In the genomic region with DNA sequence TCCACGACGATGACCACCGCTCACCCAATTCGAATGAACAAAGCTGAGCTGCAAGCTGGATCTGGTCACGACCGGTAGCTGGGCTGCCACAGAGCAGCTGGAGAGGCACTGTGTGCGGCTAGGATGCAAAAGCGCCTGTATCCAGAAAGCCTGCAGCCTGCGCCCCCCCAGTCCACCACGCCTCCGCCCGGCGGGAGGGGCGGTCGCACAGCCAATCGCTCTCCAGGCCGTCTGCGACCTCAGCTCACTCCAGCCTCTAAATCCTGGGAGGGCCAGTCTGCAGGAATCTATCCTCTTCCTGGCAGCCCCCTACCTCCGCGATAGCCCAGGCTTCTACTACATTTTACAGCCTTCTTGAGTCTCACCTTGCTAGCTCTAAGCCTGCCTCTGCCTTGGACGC, we compare ENCODE assay signal across 8 mouse cellular contexts. TPM values are rescaled to one million over a fixed set of nuclear protein-coding genes. Genes with fewer than 3 reads are reported as not detected.
DNase-seq lines count a peak whose midpoint lies in the region; ATAC-seq and TF ChIP-seq lines count a peak whose summit lies in the region.

A gene (minus strand): TSS at position 116 of the 400 bp plus-strand sequence.

- DNase-seq in urinary bladder, postnatal 14 days (ENCODE audit: low spot score), result peak; percentile 54
- no peak for DNase-seq in urinary bladder, adult 18-20 months (ENCODE audit: low spot score in 2 of 2)
- peak; percentile 62 for DNase-seq in hindbrain, embryonic 11.5 days (ENCODE audit: low spot score)
- DNase-seq in left cerebral cortex, postnatal 25 days (ENCODE audit: low spot score in 2 of 2), result peak; percentile 27 to 65
- DNase-seq in midbrain, embryonic 14.5 days, result peak; percentile 59
- DNase-seq in spleen, postnatal 36 days (ENCODE audit: low spot score in 2 of 2), result no peak
- no peak for DNase-seq in cerebellum, adult 18-20 months

- WGBS in hindbrain, embryonic 11.5 days, result 4% methylated on average over 20 of the region's 21 CpGs
- 3% methylated on average over 21 of the region's 21 CpGs for WGBS in midbrain, embryonic 14.5 days

- peak within 1 kb of the TSS; percentile 53 for H3K9ac ChIP-seq in hindbrain, embryonic 11.5 days (ENCODE audit: low read depth, low read length)
- H3K9ac ChIP-seq in midbrain, embryonic 14.5 days (replicated peaks; ENCODE audit: low read length), result peak within 1 kb of the TSS; percentile 38

- peak within 1 kb of the TSS; percentile 66 for H3K4me3 ChIP-seq in embryonic fibroblast, embryonic 13.5 days (ENCODE audit: insufficient read depth, low read length)
- H3K4me3 ChIP-seq in hindbrain, embryonic 11.5 days (ENCODE audit: low read depth, low read length), result peak within 1 kb of the TSS; percentile 40
- H3K4me3 ChIP-seq in midbrain, embryonic 14.5 days (replicated peaks; ENCODE audit: low read depth, low read length), result peak within 1 kb of the TSS; percentile 38

- no peaks in the 10 kb centered on the region for H3K9me3 ChIP-seq in hindbrain, embryonic 11.5 days (ENCODE audit: control insufficient read depth, low read length)
- H3K9me3 ChIP-seq in midbrain, embryonic 14.5 days (ENCODE audit: control insufficient read depth, low read length), result no peaks in the 10 kb centered on the region

- H3K4me2 ChIP-seq in hindbrain, embryonic 11.5 days (replicated peaks; ENCODE audit: low read depth, low read length), result peak within 1 kb of the TSS; percentile 72
- peak within 1 kb of the TSS; percentile 58 for H3K4me2 ChIP-seq in midbrain, embryonic 14.5 days (ENCODE audit: low read length)

- H3K27me3 ChIP-seq in hindbrain, embryonic 11.5 days (ENCODE audit: control insufficient read depth, insufficient read depth, low read length), result peaks cover 6% of the 10 kb centered on the region
- H3K27me3 ChIP-seq in midbrain, embryonic 14.5 days (ENCODE audit: control insufficient read depth, insufficient read depth, low read length), result no peaks in the 10 kb centered on the region; the same call in 1 of the 2 replicates

- H3K36me3 ChIP-seq in hindbrain, embryonic 11.5 days (ENCODE audit: control insufficient read depth, insufficient read depth, low read length), result no peaks in the 10 kb centered on the region
- no peaks in the 10 kb centered on the region for H3K36me3 ChIP-seq in midbrain, embryonic 14.5 days (ENCODE audit: control insufficient read depth, insufficient read depth, low read length)

- H3K4me1 ChIP-seq in embryonic fibroblast, embryonic 13.5 days (ENCODE audit: control insufficient read depth, insufficient read depth, low read length), result peaks cover 12% of the 10 kb centered on the region
- H3K4me1 ChIP-seq in hindbrain, embryonic 11.5 days (replicated peaks; ENCODE audit: control insufficient read depth, insufficient read depth, low read length), result no peaks in the 10 kb centered on the region; the same call in none of the 2 replicates
- peaks cover 5% of the 10 kb centered on the region; the same call in 1 of the 2 replicates for H3K4me1 ChIP-seq in midbrain, embryonic 14.5 days (ENCODE audit: control insufficient read depth, insufficient read depth, low read length)

- H3K27ac ChIP-seq in embryonic fibroblast, embryonic 13.5 days (ENCODE audit: insufficient read depth, low read length), result peak within 1 kb of the TSS; percentile 47
- H3K27ac ChIP-seq in hindbrain, embryonic 11.5 days (ENCODE audit: low read depth, low read length), result no peak within 1 kb of the TSS
- no peak within 1 kb of the TSS for H3K27ac ChIP-seq in midbrain, embryonic 14.5 days (replicated peaks; ENCODE audit: low read depth, low read length)

- peak; percentile 74 for TF ChIP-seq POLR2A in embryonic fibroblast, embryonic 13.5 days (IDR thresholded peaks at IDR 0.05; ENCODE audit: low read depth, low read length)

- ATAC-seq in hindbrain, embryonic 11.5 days (ENCODE audit: low FRiP score), result peak; percentile 60; the same call in 1 of the 2 replicates
- no peak for ATAC-seq in midbrain, embryonic 14.5 days (ENCODE audit: low FRiP score, low TSS enrichment)

- TF ChIP-seq CTCF in embryonic fibroblast, embryonic 13.5 days (IDR thresholded peaks at IDR 0.05; ENCODE audit: borderline replicate concordance, insufficient read depth, low read length), result no peak

- intact Hi-C loops in left cerebral cortex, postnatal 25 days (cut with DNase I), result no loop called here

RNA-seq across cellular contexts. Expression of the gene that starts here (rescaled TPM):
- polyA plus RNA-seq in embryonic fibroblast, embryonic 13.5 days (2011; ENCODE audit: insufficient read length, low read depth, missing spikeins), result 130 and 148 TPM in 2 replicates
- polyA plus RNA-seq in hindbrain, embryonic 11.5 days (2014; fragmentation: Nextera tagmentation; extraction: Ambion mirVana), result 10.6 and 12.2 TPM in 2 replicates
- 100 to 1,000 TPM; 117 to 160 TPM for total RNA-seq in left cerebral cortex, postnatal 25 days (2021)
- polyA plus RNA-seq in midbrain, embryonic 14.5 days (2014; fragmentation: Nextera tagmentation; extraction: Ambion mirVana), result 17.5 and 18.5 TPM in 2 replicates

Comparison
In these comparisons a context has a peak if more than half of its experiments do, and no peak if none do; other contexts are left out.
1. DNase-seq: peak in urinary bladder, postnatal 14 days (single experiment), hindbrain, embryonic 11.5 days (single experiment), left cerebral cortex, postnatal 25 days (2 of 2) and midbrain, embryonic 14.5 days (single experiment); none in urinary bladder, adult 18-20 months (0 of 2), spleen, postnatal 36 days (0 of 2) and cerebellum, adult 18-20 months (0 of 2).
2. Peak in every context shown above with its lines, with median percentiles within 50 percentile points of each other: H3K4me3 ChIP-seq.